Mouse (Mus musculus): ENCODE data around the gene Pkig.

DNA sequence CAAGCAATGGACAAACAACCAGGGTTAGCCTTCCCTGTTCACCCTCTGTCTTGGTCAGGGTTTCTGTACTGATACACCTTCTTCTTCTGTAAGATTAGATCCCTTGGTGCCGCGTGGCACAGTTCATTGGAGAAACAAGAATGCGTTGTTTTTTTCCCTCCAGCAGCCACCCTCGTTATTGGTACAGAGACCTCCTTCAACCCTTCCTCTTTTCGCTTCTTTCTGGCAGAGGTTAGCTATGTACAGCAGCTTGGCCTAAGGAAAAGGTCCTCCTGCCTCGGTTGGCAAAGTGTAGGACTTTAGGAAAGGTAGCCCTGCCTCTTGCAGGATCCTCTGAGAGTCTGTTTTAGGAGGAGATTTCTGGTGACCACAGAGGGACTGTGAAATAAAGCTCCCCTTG is 102.4 kb downstream of the Pkig start:
- TF ChIP-seq CTCF (IDR thresholded peaks at IDR 0.05; ENCODE audit: low read depth) (no peak), EP300 (optimal IDR thresholded peaks at IDR 0.05) (no peak)
